Mouse (Mus musculus) liver, postnatal 0 days (tissue): ENCODE measurements at regions not wholly inside any gene's neighbourhood (a gene's known extent, or its start where the extent isn't known, plus 50 kb on each side); places are given as distances from the start of the nearest gene placed in this dataset.

Source experiments
- CTCF ChIP-seq: sonication (generic); IDR thresholded peaks from 2 replicates; pipeline ENCODE4 v1.5.1; 2016; ENCODE audit warnings: antibody characterized with exemption, low read depth
- EP300 ChIP-seq: IDR thresholded peaks from 2 replicates; pipeline ENCODE4 v1.6.1; 2016; ENCODE audit warnings: antibody characterized with exemption, low read depth, mild to moderate bottlenecking

- TF ChIP-seq CTCF (no peak), EP300 (no peak)
Measured at GRCm38 (mm10) chr1:91670980-91671379, 130.3 kb upstream of the Twist2 start.
